Mouse (Mus musculus) inflammation-experienced regulatory T-cells, adult 16 weeks (primary cell): ENCODE data around the gene Steap1. TPM values are rescaled to one million over a fixed set of nuclear protein-coding genes. Genes with fewer than 3 reads are reported as not detected.

Experiments used
- polyA plus RNA-seq: library from polyadenylated mRNA; unstranded; fragments of 100-300 nt; shearing (Covaris generic); gene quantifications from one replicate; pipeline ENCODE4 v1.2.1, GENCODE M21; 2017

The Steap1 gene
- polyA plus RNA-seq = not detected

GRCm38 (mm10) chr5:5748866-5749682 is at the start of gene Steap1:
Gene Steap1 (minus strand): TSS chr5:5749326.

GRCm38 (mm10) chr5:5693956-5694653 is 55.0 kb downstream of the Steap1 start, which contains the start of gene Steap2:
Gene Steap2 (minus strand): TSS chr5:5694578.

Other genes with a start within 250 kb of the Steap1 start
- gene Cldn12, start 234.4 kb downstream of the Steap1 start, polyA plus RNA-seq = 4.4 TPM
- 13.5 TPM for gene Gtpbp10, start 189.8 kb downstream of the Steap1 start, polyA plus RNA-seq
- not detected for gene Gm8773, start 175.5 kb downstream of the Steap1 start, polyA plus RNA-seq
- not detected for gene Cfap69, start 85.1 kb downstream of the Steap1 start, polyA plus RNA-seq
- 0.06 TPM for gene Steap2, start 54.7 kb downstream of the Steap1 start, polyA plus RNA-seq